Mouse (Mus musculus) retina, postnatal 1 day (tissue): ENCODE results near the gene Thsd7b.
A peak's percentile ranks its signal among the peaks of the same experiment; 100 is the strongest.

Source experiments
- DNase-seq: peaks from one replicate; pipeline ENCODE4 v3.0.0-alpha.2; 2012

Gene Thsd7b

DNA sequence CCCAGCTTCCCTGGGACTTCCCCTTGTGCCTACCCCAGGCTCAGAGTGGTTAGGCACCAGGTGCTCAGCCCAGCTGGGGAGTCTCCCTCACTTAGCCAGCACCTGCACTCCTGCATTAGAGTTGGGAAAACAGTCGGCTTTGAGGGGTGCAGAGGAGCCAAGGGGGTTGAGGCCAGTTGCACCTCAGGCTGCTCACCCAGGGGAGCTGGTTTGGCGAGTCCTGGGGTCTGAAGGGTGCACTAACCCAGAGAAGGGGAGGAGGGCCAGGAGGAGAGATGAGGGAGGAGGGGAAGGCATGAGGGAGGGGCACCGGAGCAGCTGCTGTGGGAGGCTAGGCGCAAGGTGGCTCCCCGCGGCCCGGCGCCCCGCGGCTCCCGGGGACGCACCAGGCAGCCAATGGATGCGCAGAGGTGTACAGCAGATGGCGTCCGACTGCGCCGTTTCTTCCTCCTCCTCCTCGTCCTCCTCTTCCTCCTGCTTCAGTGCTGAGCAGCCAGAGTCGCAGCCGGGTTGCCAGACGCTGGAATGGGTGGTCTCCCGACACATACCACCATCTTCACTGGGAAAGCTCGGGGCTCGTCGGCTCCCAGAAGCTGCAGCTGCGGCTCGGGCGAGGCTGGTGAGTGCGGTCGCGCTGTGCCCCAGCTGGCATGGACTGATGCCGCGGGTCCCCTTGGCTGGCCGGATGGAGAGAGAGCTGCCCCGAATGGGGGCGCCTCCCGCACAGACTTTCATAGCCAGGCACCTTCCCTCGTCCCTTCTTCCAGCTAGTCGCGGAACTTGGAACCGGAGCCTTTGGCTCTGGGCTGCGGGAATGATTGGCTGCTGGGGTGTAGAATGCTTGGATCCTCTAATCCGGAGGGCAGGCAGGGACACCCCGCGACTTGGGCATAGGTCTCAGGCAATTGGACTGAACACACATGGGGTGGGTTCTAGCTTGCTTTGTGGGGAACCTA, at the start of gene Thsd7b:
TSS of gene Thsd7b (plus strand) at position 321 of the 956 bp plus-strand sequence.
- DNase-seq = peak; percentile 72

DNA sequence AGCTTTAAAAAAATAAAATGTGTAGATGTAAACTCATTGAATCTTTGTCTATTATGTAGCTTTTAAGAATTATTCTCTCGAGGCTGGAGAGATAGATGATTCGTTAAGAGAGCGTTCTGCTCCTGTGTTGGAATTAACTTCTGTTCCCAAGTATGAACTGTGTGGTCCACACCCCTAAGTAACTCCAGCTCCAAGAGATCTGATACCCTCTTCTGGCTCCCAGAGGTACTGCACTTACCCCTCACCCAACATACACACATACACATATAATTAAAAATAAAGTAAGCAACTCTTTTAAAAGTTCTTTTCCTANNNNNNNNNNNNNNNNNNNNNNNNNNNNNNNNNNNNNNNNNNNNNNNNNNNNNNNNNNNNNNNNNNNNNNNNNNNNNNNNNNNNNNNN, 28.8 kb upstream of the Thsd7b start:
- peak; percentile 49 for DNase-seq

DNA sequence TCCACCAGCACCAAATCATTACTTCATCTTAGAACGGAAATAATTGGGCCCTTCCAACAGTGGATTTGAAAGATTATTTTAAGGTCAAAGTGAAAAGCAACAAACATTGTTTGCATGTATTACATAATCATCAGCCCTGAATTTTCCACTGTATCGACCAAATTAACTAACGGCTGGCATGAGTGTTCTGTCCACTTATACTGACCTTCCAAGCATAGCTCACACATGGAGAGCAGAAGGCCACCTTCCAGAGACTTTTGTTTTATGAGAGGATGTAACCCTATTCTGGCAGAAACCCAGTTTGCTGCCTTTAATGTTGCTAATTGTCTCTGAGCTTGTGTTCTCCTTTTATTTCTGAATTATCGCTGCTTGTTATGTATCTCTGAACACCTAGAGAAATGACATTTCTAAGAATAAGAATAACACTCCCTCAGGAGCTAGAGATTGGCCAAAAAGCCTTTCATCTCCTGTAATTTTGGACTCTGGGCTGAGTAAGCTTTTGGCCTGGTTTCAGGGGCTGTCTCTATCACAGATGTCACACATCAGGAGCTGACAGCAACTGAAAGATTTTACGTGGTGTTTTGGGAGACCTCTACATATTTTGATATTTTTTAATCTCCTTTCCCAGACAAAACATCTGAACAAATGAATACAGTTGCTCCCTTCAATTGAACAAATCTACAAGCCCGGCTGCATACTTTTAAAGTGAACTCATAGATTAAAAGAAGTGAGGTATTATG, 22.2 kb upstream of the Thsd7b start:
- no peak for DNase-seq

GRCm38 (mm10) chr1:129266684-129267083, 6.4 kb upstream of the Thsd7b start:
- DNase-seq = no peak

DNA sequence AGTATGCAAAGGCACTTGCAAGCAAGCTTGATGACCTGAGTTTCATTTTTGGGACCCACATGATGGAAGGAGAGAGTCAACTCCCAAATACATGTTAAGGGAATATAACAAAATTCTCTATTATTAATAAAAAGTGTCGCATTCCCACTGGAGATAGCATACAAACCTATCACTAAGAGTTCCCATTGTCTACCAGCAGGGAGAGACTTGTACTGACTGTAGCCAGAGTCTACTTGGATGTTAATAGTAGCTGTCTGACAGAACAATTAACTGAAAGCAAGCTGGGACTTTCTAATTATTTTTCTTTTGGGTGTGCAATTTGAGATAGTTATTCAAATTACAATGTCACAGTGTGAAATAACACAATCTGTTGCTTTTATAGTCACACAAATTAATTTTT, 31.1 kb downstream of the Thsd7b start:
- DNase-seq = no peak

GRCm38 (mm10) chr1:129324388-129324787, 51.3 kb downstream of the Thsd7b start:
- no peak for DNase-seq

- no peak for DNase-seq
Measured at GRCm38 (mm10) chr1:129324798-129325197, 51.7 kb downstream of the Thsd7b start.

DNA sequence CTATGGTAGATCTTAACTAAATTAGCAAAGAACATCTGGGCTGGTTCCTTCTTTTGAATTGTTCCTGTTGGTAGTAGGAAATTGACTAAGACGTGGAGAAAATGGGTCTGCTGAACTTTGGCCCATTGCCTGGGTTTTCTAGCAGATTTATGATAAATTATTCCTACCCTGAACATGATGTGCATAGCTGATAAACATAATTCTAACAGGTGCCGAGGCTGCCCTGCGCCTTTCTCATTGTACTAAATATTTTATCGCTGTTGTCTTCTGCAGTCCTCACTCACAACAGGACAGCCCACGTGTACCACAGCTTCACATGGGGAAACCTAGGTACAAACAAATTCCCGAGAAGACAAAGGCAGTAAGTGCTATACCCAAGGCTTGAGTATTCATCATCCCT, 83.5 kb downstream of the Thsd7b start:
- no peak for DNase-seq

DNA sequence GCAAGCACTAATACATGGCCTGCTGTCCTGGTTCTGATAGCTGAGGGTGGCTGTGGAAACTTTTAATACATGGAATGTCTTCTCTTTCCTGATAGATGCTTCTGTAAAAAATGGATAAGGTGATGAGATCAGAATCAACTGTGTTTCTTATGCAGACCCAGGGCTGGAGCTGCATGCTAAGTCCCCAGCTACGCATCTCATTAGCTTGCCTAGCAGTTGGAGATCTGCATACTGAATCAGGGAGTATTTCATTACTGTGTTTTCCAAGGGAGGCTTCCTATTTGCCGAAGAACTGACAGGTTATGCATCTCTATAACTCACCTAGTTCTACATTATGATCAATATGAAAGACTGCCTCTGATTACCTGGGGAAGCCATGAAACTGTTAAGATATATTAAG, 84.3 kb downstream of the Thsd7b start:
- no peak for DNase-seq

DNA sequence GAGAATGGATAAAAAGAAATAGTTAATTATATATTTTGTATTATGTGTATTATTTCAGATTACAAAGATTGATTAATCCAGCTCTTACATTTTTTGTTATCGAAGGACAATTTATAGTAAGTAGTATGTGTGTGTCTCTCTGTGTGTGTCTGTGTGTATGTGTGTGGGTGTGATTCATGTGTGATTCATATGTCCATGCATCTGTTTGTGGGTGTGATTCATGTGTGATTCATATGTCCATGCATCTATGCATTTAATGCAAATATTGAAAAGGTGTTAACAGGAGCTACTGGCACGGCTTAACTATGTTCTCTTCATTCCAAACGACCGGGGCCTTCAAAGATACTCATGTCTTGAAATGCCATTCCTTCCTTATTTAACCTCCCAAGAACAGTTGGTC, 90.3 kb downstream of the Thsd7b start:
- DNase-seq = no peak

GRCm38 (mm10) chr1:129364828-129365227, 91.7 kb downstream of the Thsd7b start:
- DNase-seq = no peak

GRCm38 (mm10) chr1:129365590-129365989, 92.5 kb downstream of the Thsd7b start:
- DNase-seq = no peak

DNA sequence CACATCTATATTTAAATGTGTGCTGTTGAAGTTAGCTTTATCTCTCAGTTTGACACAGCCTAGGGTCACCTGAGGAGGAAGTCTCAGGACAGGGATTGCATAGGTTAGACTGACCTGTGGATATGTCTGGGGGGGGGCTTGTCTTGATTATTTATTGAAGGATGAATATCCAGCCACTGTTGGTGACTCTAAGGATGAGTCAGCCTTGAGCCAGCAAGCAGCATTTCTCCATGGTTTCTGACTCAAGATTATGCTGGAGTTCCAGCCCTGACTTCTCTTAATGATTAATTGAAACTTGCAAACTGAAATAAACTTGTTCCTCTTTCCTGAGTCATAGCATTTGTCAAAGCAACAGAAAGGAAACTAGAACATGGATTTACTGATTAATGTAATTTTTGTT, 113.4 kb downstream of the Thsd7b start:
- DNase-seq = no peak

DNA sequence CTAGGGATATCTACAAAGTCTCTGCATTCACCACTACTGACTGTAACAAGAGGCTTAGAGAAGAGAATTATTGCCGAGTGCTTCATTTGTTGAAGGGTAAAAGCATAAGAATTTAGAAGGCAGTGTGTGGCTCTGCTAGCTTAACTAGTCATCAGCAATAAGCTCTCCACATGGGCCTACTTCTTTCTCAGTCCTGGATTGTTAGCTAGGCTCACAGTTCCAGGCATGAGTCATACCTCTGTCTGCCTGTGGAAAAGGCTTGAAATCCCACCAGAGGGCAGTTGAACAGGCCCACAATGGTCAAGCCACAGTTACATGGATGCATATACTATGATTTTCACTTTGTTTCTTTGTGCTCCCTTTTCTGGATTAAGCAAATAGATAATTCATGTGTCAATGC, 138.5 kb downstream of the Thsd7b start:
- no peak for DNase-seq

DNA sequence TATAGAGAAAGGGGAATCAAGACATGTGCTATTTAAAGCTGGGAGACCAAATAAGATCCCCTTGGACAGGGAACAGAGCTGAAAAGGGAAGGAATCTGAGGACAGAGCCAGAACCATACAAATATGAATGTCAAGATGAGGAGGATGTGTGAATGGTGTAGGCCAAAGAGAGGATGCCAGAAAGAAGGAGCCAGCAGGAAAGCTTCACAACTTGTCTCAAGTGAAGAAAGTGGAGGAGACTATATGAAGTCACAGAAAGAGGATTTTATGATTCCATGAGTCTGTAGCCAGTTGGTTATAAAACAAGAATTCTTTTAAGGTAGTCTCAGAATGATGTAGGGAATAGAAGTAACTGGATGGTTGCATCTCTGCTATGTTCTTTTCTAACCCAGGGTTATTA, 148.5 kb downstream of the Thsd7b start:
- no peak for DNase-seq

DNA sequence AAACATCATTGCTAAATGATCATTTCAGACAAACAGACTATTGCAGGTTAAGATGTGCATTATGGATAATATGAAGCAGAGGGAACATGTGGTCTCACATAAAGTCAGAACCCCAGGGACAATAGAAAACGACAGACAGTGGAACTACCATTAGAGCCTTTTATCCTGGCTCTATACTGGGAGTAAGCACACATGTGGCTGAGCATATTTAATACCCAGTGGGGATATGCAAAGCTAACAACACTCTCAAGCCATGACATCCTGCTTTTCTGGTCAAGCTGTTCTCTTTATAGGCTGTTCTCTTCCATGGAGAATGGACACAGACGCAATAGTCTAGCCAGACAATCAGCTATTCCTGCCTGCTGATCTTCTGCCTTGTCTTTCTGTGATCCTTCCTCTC, 191.3 kb downstream of the Thsd7b start:
- DNase-seq = no peak

GRCm38 (mm10) chr1:129473504-129473903, 200.4 kb downstream of the Thsd7b start:
- peak; percentile 59 for DNase-seq

DNA sequence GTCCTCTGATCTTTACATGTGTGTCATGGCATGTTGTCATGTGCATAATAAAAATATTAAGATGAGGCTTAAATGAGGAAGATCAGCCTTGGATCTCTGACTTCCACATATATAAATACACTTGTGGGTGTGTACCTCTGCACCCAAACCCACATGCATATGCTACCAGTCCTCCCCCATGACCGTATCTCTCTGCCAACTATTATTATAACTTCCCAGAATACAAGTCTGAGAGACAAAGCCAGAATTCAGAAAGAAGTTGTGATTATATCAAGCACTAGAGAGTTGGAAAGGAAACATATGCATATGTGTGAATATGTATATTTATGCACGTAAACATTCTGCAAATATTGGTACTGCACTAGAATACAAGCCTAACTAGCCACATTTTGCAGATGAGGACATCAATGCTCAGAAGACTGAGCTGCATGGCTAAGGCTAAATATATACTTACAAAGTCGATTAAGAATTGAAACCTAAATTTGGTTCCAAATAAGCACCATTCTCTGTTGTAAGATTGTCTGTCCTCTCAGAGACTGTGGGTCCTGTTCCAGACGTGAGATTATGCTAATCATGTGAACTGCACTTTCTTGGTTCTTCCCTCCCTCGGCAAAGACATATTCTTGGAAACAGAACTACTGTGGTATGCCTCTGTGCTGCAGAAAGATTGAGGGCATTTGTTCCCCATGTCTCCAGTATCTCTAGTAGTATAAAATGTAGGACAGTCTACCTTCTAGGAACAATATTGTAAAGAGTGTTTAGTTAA, 211.3 kb downstream of the Thsd7b start:
- DNase-seq = no peak

DNA sequence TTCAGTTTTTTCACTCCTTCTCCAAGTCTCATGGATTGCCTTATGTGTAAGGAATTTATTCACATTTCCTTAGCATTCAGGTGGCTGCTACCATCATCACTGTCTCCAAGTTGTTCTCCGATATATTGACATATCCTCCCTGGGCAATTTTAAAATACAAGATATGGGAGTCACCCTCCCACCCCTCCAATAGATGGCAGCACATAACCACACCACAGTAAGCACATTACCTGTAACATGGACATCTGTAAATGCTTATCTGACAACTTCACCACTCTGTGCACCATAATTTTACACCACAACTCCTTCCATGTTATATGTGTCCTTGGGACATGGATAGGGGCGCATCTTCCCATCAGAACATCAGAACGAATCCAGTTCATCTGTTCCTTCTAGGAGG, 218.0 kb downstream of the Thsd7b start:
- no peak for DNase-seq

DNA sequence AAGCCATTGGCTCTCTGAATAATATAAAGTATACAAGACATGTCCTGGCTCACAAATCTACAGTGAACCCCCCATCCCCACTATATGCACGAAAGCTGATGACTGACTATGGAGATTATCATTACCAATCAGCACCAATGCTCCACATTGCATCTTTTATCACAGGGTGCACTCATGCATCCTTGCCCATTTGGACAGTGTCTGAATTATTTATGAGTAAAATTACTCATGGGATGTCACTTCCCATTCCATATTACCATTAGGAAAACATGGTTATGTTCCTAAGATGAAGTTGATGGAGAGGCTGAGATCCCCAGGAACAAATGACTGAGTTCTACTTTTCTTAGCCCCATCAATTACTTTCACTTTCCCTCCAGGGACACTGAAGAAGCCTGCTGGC, 220.8 kb downstream of the Thsd7b start:
- DNase-seq = peak; percentile 10

DNA sequence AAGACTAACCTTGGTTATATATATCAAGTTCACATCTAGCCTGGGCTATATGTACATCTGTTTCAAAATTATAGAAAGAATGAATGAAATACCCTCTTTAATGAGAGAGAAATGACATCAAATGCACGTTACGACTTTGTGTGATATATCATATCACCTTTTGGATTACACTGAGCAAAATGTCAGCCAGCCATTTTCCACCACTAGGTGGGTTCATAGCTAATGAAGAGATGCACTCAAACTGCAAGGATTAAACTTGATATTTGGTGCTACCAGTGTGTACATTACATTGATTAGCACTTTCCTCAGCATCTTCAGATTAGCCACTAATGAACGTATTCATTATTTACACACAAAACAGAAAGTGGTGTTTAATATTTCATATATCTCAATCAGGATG, 228.6 kb downstream of the Thsd7b start:
- no peak for DNase-seq

- no peak for DNase-seq
Measured at GRCm38 (mm10) chr1:129516379-129516778, 243.3 kb downstream of the Thsd7b start.

DNA sequence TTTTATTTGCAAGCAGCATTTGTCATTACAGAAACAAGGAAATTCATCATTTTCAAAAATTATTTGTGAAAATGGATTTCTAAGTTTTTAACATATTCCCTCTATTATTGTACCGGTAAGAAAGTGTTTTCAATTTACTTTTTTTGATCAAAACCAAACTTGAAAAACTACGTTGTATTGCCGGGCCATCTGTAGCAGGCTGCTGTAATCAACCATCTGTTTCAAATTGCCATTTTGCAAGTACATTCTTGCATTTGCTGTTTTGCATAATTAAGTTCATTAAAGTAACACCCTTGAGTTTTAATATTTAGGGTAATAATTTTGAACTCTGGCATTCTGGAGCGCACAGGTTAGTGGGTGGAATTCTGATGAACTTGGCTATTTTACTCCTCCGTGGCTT, 246.6 kb downstream of the Thsd7b start:
- DNase-seq = no peak
